Mouse (Mus musculus) liver, postnatal 0 days (tissue): ENCODE measurements around the gene Myg1. TPM values are rescaled to one million over a fixed set of nuclear protein-coding genes. Genes with fewer than 3 reads are reported as not detected.
A peak's percentile ranks its signal among the peaks of the same experiment; 100 is the strongest.

Source experiments
- ATAC-seq: fragments of 200-750 bp; cut with Nextera tagmentation; 2 replicates; pipeline ENCODE4 v1.8.0; 2017; ENCODE audit warnings: mild to moderate bottlenecking, moderate library complexity
- DNase-seq: peaks from one replicate; pipeline ENCODE4 v3.0.0-alpha.2; 2016
- H3K27ac ChIP-seq: fragments of 300-500 bp; sonication (generic); 2 replicates; pipeline ENCODE4 v1.5.1; 2014; ENCODE audit warnings: antibody characterized with exemption, moderate library complexity, mild to moderate bottlenecking, low read depth
- H3K27me3 ChIP-seq: fragments of 300-500 bp; sonication (generic); 2 replicates; pipeline ENCODE4 v1.6.1; 2014; ENCODE audit warnings: low read length, control low read depth, mixed read lengths; ENCODE audit not compliant: insufficient read depth
- H3K36me3 ChIP-seq: fragments of 300-500 bp; sonication (generic); replicated peaks from 2 replicates; pipeline ENCODE4 v1.6.1; 2014; ENCODE audit warnings: mild to moderate bottlenecking, control low read depth, low read length, moderate library complexity, mixed read lengths; ENCODE audit not compliant: insufficient read depth
- H3K4me1 ChIP-seq: fragments of 300-500 bp; sonication (generic); 2 replicates; pipeline ENCODE4 v1.6.1; 2014; ENCODE audit warnings: antibody characterized with exemption, mild to moderate bottlenecking, control low read depth; ENCODE audit not compliant: insufficient read depth
- H3K4me2 ChIP-seq: fragments of 300-500 bp; sonication (generic); 2 replicates; pipeline ENCODE4 v1.6.1; 2014; ENCODE audit warnings: low read depth, mild to moderate bottlenecking, low read length, moderate library complexity, mixed read lengths
- H3K4me3 ChIP-seq: fragments of 300-500 bp; sonication (generic); 2 replicates; pipeline ENCODE4 v1.5.1; 2014; ENCODE audit warnings: low read depth, low read length
- H3K9ac ChIP-seq: fragments of 300-500 bp; sonication (generic); replicated peaks from 2 replicates; pipeline ENCODE4 v1.6.1; 2014; ENCODE audit warnings: mild to moderate bottlenecking, moderate library complexity
- H3K9me3 ChIP-seq: fragments of 300-500 bp; sonication (generic); 2 replicates; pipeline ENCODE4 v1.6.1; 2016; ENCODE audit warnings: mild to moderate bottlenecking, control low read depth, low read length, mixed read lengths
- CTCF ChIP-seq: sonication (generic); IDR thresholded peaks from 2 replicates; pipeline ENCODE4 v1.5.1; 2016; ENCODE audit warnings: antibody characterized with exemption, low read depth
- EP300 ChIP-seq: IDR thresholded peaks from 2 replicates; pipeline ENCODE4 v1.6.1; 2016; ENCODE audit warnings: antibody characterized with exemption, low read depth, mild to moderate bottlenecking
- WGBS: fragments of 180-500 bp; shearing (Covaris S2); extraction: QIAGEN DNeasy Blood & Tissue Kit; methylation state at CpG from one replicate; pipeline ENCODE4 v1.1.7; 2014; ENCODE audit not compliant: insufficient replicate concordance; 5-methylcytosine and 5-hydroxymethylcytosine counted together
- polyA plus RNA-seq: library from polyadenylated mRNA; unstranded; fragments of >200 nt; fragmentation: Nextera tagmentation; extraction: Ambion mirVana; gene quantifications from 2 replicates; pipeline ENCODE4 v1.2.1, GENCODE M21; 2015

Gene Myg1
- polyA plus RNA-seq, 1 experiment from 2014 or later = 30.8 TPM

DNA sequence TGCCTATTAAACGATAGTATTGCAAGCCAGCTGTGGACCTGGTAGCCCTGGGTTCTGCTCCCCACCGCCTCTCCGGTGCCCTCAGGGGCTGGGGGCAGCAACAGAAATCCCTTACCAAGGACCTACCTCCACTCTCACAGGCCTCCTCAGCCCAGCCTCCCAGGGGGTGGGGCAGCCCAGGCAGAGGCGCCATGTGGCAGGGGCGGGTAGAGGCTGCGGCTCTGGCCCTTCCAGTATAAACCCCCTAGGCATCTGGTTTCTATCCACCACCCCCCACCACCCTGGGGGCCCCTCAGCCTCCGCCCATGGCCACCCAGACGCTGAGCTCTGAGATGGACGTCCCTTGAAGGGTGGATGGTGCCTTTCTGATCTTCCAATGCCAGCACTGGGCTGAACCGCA lies 39.2 kb downstream of the Myg1 start:
- 20% methylated on average over 10 of the region's 10 CpGs for WGBS
- Histone ChIP-seq H3K9ac (0 out of 2 replicates have a peak overlapping the region, but pooled peaks have one; percentile 7), H3K27ac (no peak overlapping the region), H3K36me3 (no peaks in the 10 kb centered on the region), H3K4me1 (no peaks in the 10 kb centered on the region), H3K4me2 (no peak overlapping the region), H3K9me3 (no peaks in the 10 kb centered on the region), H3K4me3 (no peak overlapping the region), H3K27me3 (peaks cover 35% of the 10 kb centered on the region)
- DNase-seq (no peak), ATAC-seq (no peak)
- no peak for TF ChIP-seq EP300
- TF ChIP-seq CTCF = no peak

DNA sequence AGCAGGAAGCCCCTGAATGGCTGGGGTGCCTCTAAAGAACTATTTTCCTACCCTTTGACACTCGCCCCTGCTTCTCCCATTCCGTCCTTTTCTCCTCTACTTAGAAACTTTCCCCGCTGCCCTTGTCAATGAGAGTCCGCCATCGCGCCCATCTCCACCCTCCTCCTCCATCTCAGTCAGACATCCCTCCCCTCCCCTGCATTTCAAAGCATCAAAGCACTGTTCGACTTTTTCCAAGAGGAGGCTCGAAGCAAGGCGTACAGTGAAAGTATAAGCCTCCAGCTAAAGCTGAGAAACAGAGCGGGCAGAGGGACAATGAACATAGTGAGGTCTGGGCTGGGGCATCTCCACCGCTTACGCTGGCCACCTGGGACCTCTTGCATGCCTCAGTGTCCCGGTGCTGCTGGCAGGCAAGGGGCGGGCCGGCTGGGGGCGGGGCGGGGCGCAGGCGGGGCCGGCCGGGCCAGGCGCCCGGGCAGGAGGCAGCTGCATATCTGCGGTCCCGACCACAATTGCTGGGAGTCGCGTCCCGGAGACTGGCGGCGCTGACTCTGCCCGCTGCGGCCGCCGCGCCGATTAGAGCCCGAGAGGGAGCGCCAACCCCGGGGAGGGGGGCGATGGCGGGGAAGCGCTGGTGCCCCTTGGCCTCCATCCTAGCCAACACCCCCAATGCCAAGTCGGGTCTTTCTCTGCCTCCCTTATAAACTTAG lies 45.1 kb downstream of the Myg1 start:
- DNase-seq = peak; percentile 82
- no peak for TF ChIP-seq EP300
- TF ChIP-seq CTCF = no peak
- Histone ChIP-seq H3K27ac (peak overlapping the region; percentile 60; the same call in 1 of the 2 replicates), H3K36me3 (no peaks in the 10 kb centered on the region), H3K4me3 (peak overlapping the region; percentile 65), H3K4me1 (peaks cover 13% of the 10 kb centered on the region), H3K27me3 (peaks cover 4% of the 10 kb centered on the region; the same call in 1 of the 2 replicates), H3K9ac (peak overlapping the region; percentile 67), H3K4me2 (peak overlapping the region; percentile 98), H3K9me3 (no peaks in the 10 kb centered on the region)
- peak; percentile 87 for ATAC-seq
- 2% methylated on average over 32 of the region's 43 CpGs for WGBS

DNA sequence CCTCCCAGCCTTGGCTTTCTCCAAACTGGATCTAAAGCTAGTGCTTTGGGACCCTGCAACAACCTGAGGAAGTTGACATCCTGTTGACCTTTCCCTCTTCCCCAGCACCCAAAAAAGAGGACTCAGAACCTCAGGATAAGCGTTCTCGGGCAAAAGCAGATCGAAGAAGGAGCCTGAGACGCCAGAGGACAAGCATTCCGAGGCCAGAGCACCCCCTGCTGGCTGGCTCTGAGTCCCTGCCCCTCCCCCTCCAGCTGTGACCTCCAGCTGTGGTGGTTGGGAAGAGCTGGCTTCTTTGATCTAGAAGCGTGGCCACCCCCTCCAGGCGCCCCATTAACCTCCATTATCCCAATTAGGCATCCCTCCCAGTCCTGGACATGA lies 45.6 kb downstream of the Myg1 start:
- DNase-seq (peak; percentile 92), ATAC-seq (peak; percentile 88)
- Histone ChIP-seq H3K4me1 (peaks cover 13% of the 10 kb centered on the region), H3K4me3 (peak overlapping the region; percentile 65), H3K27ac (peak overlapping the region; percentile 60; the same call in 1 of the 2 replicates), H3K27me3 (no peaks in the 10 kb centered on the region), H3K9ac (peak overlapping the region; percentile 67), H3K4me2 (peak overlapping the region; percentile 98), H3K36me3 (no peaks in the 10 kb centered on the region), H3K9me3 (no peaks in the 10 kb centered on the region)
- no peak for TF ChIP-seq EP300
- peak; percentile 96 for TF ChIP-seq CTCF
- WGBS = 0% methylated on average over 7 of the region's 7 CpGs

- TF ChIP-seq EP300 (0 out of 2 replicates have a peak, but pooled peaks have one; percentile 26), CTCF (no peak)
- DNase-seq (no peak), ATAC-seq (0 out of 2 replicates have a peak, but pooled peaks have one; percentile 21)
- peak overlapping the region; percentile 65; the same call in 1 of the 2 replicates for H3K4me3 ChIP-seq
- peak overlapping the region; percentile 29; the same call in 1 of the 2 replicates for H3K27ac ChIP-seq
- peaks cover 13% of the 10 kb centered on the region for H3K4me1 ChIP-seq
- no peaks in the 10 kb centered on the region for H3K27me3 ChIP-seq
- H3K9me3 ChIP-seq = no peaks in the 10 kb centered on the region
- H3K4me2 ChIP-seq = peak overlapping the region; percentile 98
- WGBS = 8% methylated on average over 10 of the region's 10 CpGs
- H3K36me3 ChIP-seq = no peaks in the 10 kb centered on the region
- 0 out of 2 replicates have a peak overlapping the region, but pooled peaks have one; percentile 9 for H3K9ac ChIP-seq
These were observed 46.3 kb downstream of the Myg1 start for GRCm38 (mm10) chr15:102377810-102378262.

DNA sequence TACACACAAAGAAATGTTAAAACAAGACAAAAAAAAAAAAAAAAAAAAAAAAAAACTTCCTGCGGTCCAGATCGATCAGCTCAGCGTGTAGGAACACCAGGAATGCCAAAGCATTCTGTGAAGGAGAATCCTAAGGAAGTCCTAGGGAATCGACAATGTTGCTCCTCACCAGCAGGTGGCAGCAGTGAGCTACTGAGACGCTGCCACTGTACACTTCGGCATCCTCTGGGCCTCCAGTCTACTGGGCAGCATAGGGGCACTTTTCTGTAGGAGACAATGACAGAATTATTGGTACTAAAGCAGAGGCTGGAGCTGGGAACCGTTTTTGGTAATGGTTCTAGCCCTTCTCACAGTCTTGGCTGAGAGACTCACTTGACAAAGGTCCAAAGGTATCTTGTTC lies 50.1 kb downstream of the Myg1 start:
- DNase-seq (peak; percentile 87), ATAC-seq (peak; percentile 30; the same call in 1 of the 2 replicates)
- no peak overlapping the region for H3K4me3 ChIP-seq
- H3K4me2 ChIP-seq = no peak overlapping the region
- under 1% methylated on average over 7 of the region's 7 CpGs for WGBS
- no peaks in the 10 kb centered on the region for H3K27me3 ChIP-seq
- no peak overlapping the region for H3K27ac ChIP-seq
- no peaks in the 10 kb centered on the region for H3K36me3 ChIP-seq
- peak; percentile 99 for TF ChIP-seq CTCF
- TF ChIP-seq EP300 = no peak
- no peaks in the 10 kb centered on the region for H3K9me3 ChIP-seq
- H3K9ac ChIP-seq = no peak overlapping the region
- peaks cover 9% of the 10 kb centered on the region for H3K4me1 ChIP-seq

- no peaks in the 10 kb centered on the region for H3K9me3 ChIP-seq
- H3K4me2 ChIP-seq = no peak overlapping the region
- no peak overlapping the region for H3K27ac ChIP-seq
- DNase-seq (no peak), ATAC-seq (no peak)
- peaks cover 3% of the 10 kb centered on the region; the same call in 1 of the 2 replicates for H3K4me1 ChIP-seq
- TF ChIP-seq CTCF (no peak), EP300 (no peak)
- 64% methylated on average over 6 of the region's 6 CpGs for WGBS
- no peaks in the 10 kb centered on the region for H3K27me3 ChIP-seq
- no peaks in the 10 kb centered on the region for H3K36me3 ChIP-seq
- H3K9ac ChIP-seq = no peak overlapping the region
- no peak overlapping the region for H3K4me3 ChIP-seq
These were observed 52.2 kb downstream of the Myg1 start for GRCm38 (mm10) chr15:102383671-102384070.
